Mouse (Mus musculus) hindbrain, embryonic 12.5 days (tissue): Measurements from ENCODE around the gene Mybl2. TPM values are rescaled to one million over a fixed set of nuclear protein-coding genes. Genes with fewer than 3 reads are reported as not detected.

Experiments used
- ATAC-seq: fragments of 200-750 bp; cut with Nextera tagmentation; 2 replicates; pipeline ENCODE4 v1.8.0; 2017; ENCODE audit warnings: moderate TSS enrichment; ENCODE audit not compliant: low FRiP score
- H3K27ac ChIP-seq: fragments of 300-500 bp; sonication (generic); 2 replicates; pipeline ENCODE4 v1.5.1; 2016; ENCODE audit warnings: mild to moderate bottlenecking
- H3K27me3 ChIP-seq: fragments of 300-500 bp; sonication (generic); 2 replicates; pipeline ENCODE4 v1.6.1; 2016; ENCODE audit warnings: mild to moderate bottlenecking
- H3K36me3 ChIP-seq: fragments of 300-500 bp; sonication (generic); 2 replicates; pipeline ENCODE4 v1.6.1; 2016; ENCODE audit warnings: mild to moderate bottlenecking
- H3K4me1 ChIP-seq: fragments of 300-500 bp; sonication (generic); 2 replicates; pipeline ENCODE4 v1.6.1; 2016
- H3K4me2 ChIP-seq: fragments of 300-500 bp; sonication (generic); replicated peaks from 2 replicates; pipeline ENCODE4 v1.6.1; 2016; ENCODE audit warnings: mild to moderate bottlenecking
- H3K4me3 ChIP-seq: fragments of 300-500 bp; sonication (generic); 2 replicates; pipeline ENCODE4 v1.5.1; 2016; ENCODE audit warnings: mild to moderate bottlenecking
- H3K9ac ChIP-seq: fragments of 300-500 bp; sonication (generic); 2 replicates; pipeline ENCODE4 v1.6.1; 2016; ENCODE audit warnings: mild to moderate bottlenecking, moderate library complexity
- H3K9me3 ChIP-seq: fragments of 300-500 bp; sonication (generic); replicated peaks from 2 replicates; pipeline ENCODE4 v1.6.1; 2016; ENCODE audit warnings: mild to moderate bottlenecking
- WGBS: fragments of 180-500 bp; shearing (Covaris S2); methylation state at CpG from one replicate; pipeline ENCODE4 v1.1.7; 2016; 5-methylcytosine and 5-hydroxymethylcytosine counted together
- polyA plus RNA-seq: library from polyadenylated mRNA; unstranded; fragments of >200 nt; fragmentation: Nextera tagmentation; extraction: Ambion mirVana; gene quantifications from 2 replicates; pipeline ENCODE4 v1.2.1, GENCODE M21; 2016

The Mybl2 gene
- polyA plus RNA-seq, 1 experiment from 2014 or later: 23.3 TPM

- 86% methylated on average over 7 of the region's 7 CpGs for WGBS
- no peak overlapping the region for H3K27ac ChIP-seq
- no peaks in the 10 kb centered on the region for H3K4me1 ChIP-seq
- H3K9me3 ChIP-seq: no peaks in the 10 kb centered on the region
- no peak for ATAC-seq
- H3K27me3 ChIP-seq: no peaks in the 10 kb centered on the region
- no peak overlapping the region for H3K4me2 ChIP-seq
- H3K9ac ChIP-seq: no peak overlapping the region
- H3K4me3 ChIP-seq: no peak overlapping the region
- peaks cover 22% of the 10 kb centered on the region for H3K36me3 ChIP-seq
These were observed 19.5 kb downstream of the Mybl2 start for GRCm38 (mm10) chr2:163074006-163074405.

- Histone ChIP-seq H3K27ac (no peak overlapping the region), H3K4me3 (no peak overlapping the region), H3K36me3 (peaks cover 22% of the 10 kb centered on the region), H3K4me2 (no peak overlapping the region), H3K27me3 (no peaks in the 10 kb centered on the region), H3K9ac (no peak overlapping the region), H3K9me3 (no peaks in the 10 kb centered on the region), H3K4me1 (no peaks in the 10 kb centered on the region)
- whole genome bisulfite sequencing: 93% methylated on average over 12 of the region's 12 CpGs
- no peak for ATAC-seq
These were observed 20.3 kb downstream of the Mybl2 start for GRCm38 (mm10) chr2:163074808-163075207.

GRCm38 (mm10) chr2:163075234-163075633 is 20.7 kb downstream of the Mybl2 start:
- H3K36me3 ChIP-seq: peaks cover 22% of the 10 kb centered on the region
- H3K9ac ChIP-seq: no peak overlapping the region
- no peaks in the 10 kb centered on the region for H3K9me3 ChIP-seq
- H3K4me2 ChIP-seq: no peak overlapping the region
- no peak overlapping the region for H3K27ac ChIP-seq
- no peaks in the 10 kb centered on the region for H3K4me1 ChIP-seq
- ATAC-seq: no peak
- no peak overlapping the region for H3K4me3 ChIP-seq
- no peaks in the 10 kb centered on the region for H3K27me3 ChIP-seq
- 84% methylated on average over 3 of the region's 3 CpGs for WGBS

GRCm38 (mm10) chr2:163079041-163079440 is 24.6 kb downstream of the Mybl2 start:
- no peak overlapping the region for H3K4me2 ChIP-seq
- no peak overlapping the region for H3K4me3 ChIP-seq
- no peaks in the 10 kb centered on the region for H3K4me1 ChIP-seq
- H3K27me3 ChIP-seq: no peaks in the 10 kb centered on the region
- ATAC-seq: no peak
- no peak overlapping the region for H3K27ac ChIP-seq
- H3K9me3 ChIP-seq: no peaks in the 10 kb centered on the region
- H3K9ac ChIP-seq: no peak overlapping the region
- WGBS: 92% methylated on average over 4 of the region's 4 CpGs
- peaks cover 10% of the 10 kb centered on the region for H3K36me3 ChIP-seq

- Histone ChIP-seq H3K4me3 (no peak overlapping the region), H3K4me2 (no peak overlapping the region), H3K36me3 (no peaks in the 10 kb centered on the region; the same call in 1 of the 2 replicates), H3K27me3 (no peaks in the 10 kb centered on the region), H3K9me3 (no peaks in the 10 kb centered on the region), H3K9ac (no peak overlapping the region), H3K27ac (no peak overlapping the region), H3K4me1 (no peaks in the 10 kb centered on the region)
- ATAC-seq: no peak
- WGBS: 83% methylated on average over 5 of the region's 5 CpGs
These were observed 28.1 kb downstream of the Mybl2 start for GRCm38 (mm10) chr2:163082591-163082990.

GRCm38 (mm10) chr2:163084519-163084918 is 30.0 kb downstream of the Mybl2 start:
- Histone ChIP-seq H3K9ac (no peak overlapping the region), H3K27ac (no peak overlapping the region), H3K4me2 (no peak overlapping the region), H3K9me3 (no peaks in the 10 kb centered on the region), H3K27me3 (no peaks in the 10 kb centered on the region), H3K36me3 (no peaks in the 10 kb centered on the region), H3K4me3 (no peak overlapping the region), H3K4me1 (no peaks in the 10 kb centered on the region)
- ATAC-seq: no peak
- WGBS: 85% methylated on average over 3 of the region's 3 CpGs

- Histone ChIP-seq H3K9ac (no peak overlapping the region), H3K4me3 (no peak overlapping the region), H3K9me3 (no peaks in the 10 kb centered on the region), H3K27me3 (no peaks in the 10 kb centered on the region), H3K27ac (no peak overlapping the region), H3K36me3 (no peaks in the 10 kb centered on the region), H3K4me1 (no peaks in the 10 kb centered on the region), H3K4me2 (no peak overlapping the region)
- WGBS: 86% methylated on average over 6 of the region's 6 CpGs
- no peak for ATAC-seq
These were observed 30.6 kb downstream of the Mybl2 start for GRCm38 (mm10) chr2:163085047-163085446.

- Histone ChIP-seq H3K4me3 (no peak overlapping the region), H3K36me3 (no peaks in the 10 kb centered on the region), H3K27ac (no peak overlapping the region), H3K27me3 (no peaks in the 10 kb centered on the region), H3K9me3 (no peaks in the 10 kb centered on the region), H3K4me1 (no peaks in the 10 kb centered on the region), H3K4me2 (no peak overlapping the region), H3K9ac (no peak overlapping the region)
- 83% methylated on average over 8 of the region's 8 CpGs for WGBS
- ATAC-seq: no peak
These were observed 32.1 kb downstream of the Mybl2 start for GRCm38 (mm10) chr2:163086561-163086960.

- Histone ChIP-seq H3K27me3 (no peaks in the 10 kb centered on the region), H3K4me3 (no peak within 1 kb of the TSS), H3K27ac (no peak within 1 kb of the TSS), H3K9me3 (no peaks in the 10 kb centered on the region), H3K9ac (no peak within 1 kb of the TSS), H3K36me3 (no peaks in the 10 kb centered on the region), H3K4me1 (no peaks in the 10 kb centered on the region), H3K4me2 (no peak within 1 kb of the TSS)
- no peak for ATAC-seq
- WGBS: 90% methylated on average over 9 of the region's 9 CpGs
These were observed 33.2 kb downstream of the Mybl2 start, which contains the start of gene Gtsf1l for GRCm38 (mm10) chr2:163087728-163088127. TSS of gene Gtsf1l (minus strand) at chr2:163087855.

- Histone ChIP-seq H3K4me1 (no peaks in the 10 kb centered on the region), H3K36me3 (no peaks in the 10 kb centered on the region), H3K9me3 (no peaks in the 10 kb centered on the region), H3K4me2 (no peak overlapping the region), H3K27me3 (no peaks in the 10 kb centered on the region), H3K9ac (no peak overlapping the region), H3K4me3 (no peak overlapping the region), H3K27ac (no peak overlapping the region)
- ATAC-seq: no peak
- 76% methylated on average over 5 of the region's 5 CpGs for WGBS
These were observed 35.1 kb downstream of the Mybl2 start for GRCm38 (mm10) chr2:163089475-163090123.

GRCm38 (mm10) chr2:163094909-163095308 is 40.4 kb downstream of the Mybl2 start:
- no peak for ATAC-seq
- Histone ChIP-seq H3K9ac (no peak overlapping the region), H3K27ac (no peak overlapping the region), H3K27me3 (peaks cover 5% of the 10 kb centered on the region; the same call in 1 of the 2 replicates), H3K4me2 (no peak overlapping the region), H3K4me3 (no peak overlapping the region), H3K4me1 (peaks cover 4% of the 10 kb centered on the region; the same call in 1 of the 2 replicates), H3K9me3 (no peaks in the 10 kb centered on the region), H3K36me3 (no peaks in the 10 kb centered on the region)
- WGBS: 86% methylated on average over 10 of the region's 10 CpGs

- no peaks in the 10 kb centered on the region for H3K9me3 ChIP-seq
- peaks cover 6% of the 10 kb centered on the region; the same call in 1 of the 2 replicates for H3K4me1 ChIP-seq
- H3K27ac ChIP-seq: no peak overlapping the region
- H3K36me3 ChIP-seq: no peaks in the 10 kb centered on the region
- H3K4me2 ChIP-seq: no peak overlapping the region
- H3K27me3 ChIP-seq: peaks cover 8% of the 10 kb centered on the region; the same call in 1 of the 2 replicates
- WGBS: 78% methylated on average over 3 of the region's 3 CpGs
- ATAC-seq: no peak
- no peak overlapping the region for H3K9ac ChIP-seq
- H3K4me3 ChIP-seq: no peak overlapping the region
These were observed 41.3 kb downstream of the Mybl2 start for GRCm38 (mm10) chr2:163095784-163096183.

GRCm38 (mm10) chr2:163099919-163100318 is 45.4 kb downstream of the Mybl2 start:
- H3K4me3 ChIP-seq: no peak overlapping the region
- no peak overlapping the region for H3K4me2 ChIP-seq
- peaks cover 11% of the 10 kb centered on the region for H3K4me1 ChIP-seq
- no peak for ATAC-seq
- no peak overlapping the region for H3K9ac ChIP-seq
- no peak overlapping the region for H3K27ac ChIP-seq
- H3K36me3 ChIP-seq: no peaks in the 10 kb centered on the region
- H3K9me3 ChIP-seq: no peaks in the 10 kb centered on the region
- H3K27me3 ChIP-seq: peaks cover 36% of the 10 kb centered on the region
- WGBS: 42% methylated on average over 8 of the region's 8 CpGs
